In genomic region chr14:41140686-41141085, GRCm38 (mm10) we compare ENCODE assay signal across 39 mouse cellular contexts. TPM values are rescaled to one million over a fixed set of nuclear protein-coding genes. Genes with fewer than 3 reads are reported as not detected.
"Had no signal": no experiment of that assay in that cellular context is flagged by ENCODE, and none has a peak within 500 bp of the region (broad histone marks: within the 10 kb centered on the region; RNA-seq: fewer than 3 reads in every experiment).

No protein-coding gene starts in this region.

- H3K4me1 ChIP-seq: embryonic facial prominence, embryonic 10.5 days; embryonic facial prominence, embryonic 12.5 days; embryonic facial prominence, embryonic 13.5 days; embryonic facial prominence, embryonic 15.5 days; forebrain, embryonic 10.5 days; forebrain, embryonic 12.5 days; forebrain, embryonic 13.5 days; forebrain, embryonic 15.5 days had no signal

- ATAC-seq: forebrain, embryonic 13.5 days; forebrain, embryonic 14.5 days; forebrain, embryonic 15.5 days; forebrain, embryonic 16.5 days; forebrain, postnatal 0 days had no signal

- H3K36me3 ChIP-seq: embryonic facial prominence, embryonic 10.5 days; embryonic facial prominence, embryonic 12.5 days; embryonic facial prominence, embryonic 13.5 days; embryonic facial prominence, embryonic 15.5 days; forebrain, embryonic 10.5 days; forebrain, embryonic 12.5 days; forebrain, embryonic 15.5 days had no signal

- H3K27ac ChIP-seq: embryonic facial prominence, embryonic 10.5 days; embryonic facial prominence, embryonic 12.5 days; embryonic facial prominence, embryonic 13.5 days; embryonic facial prominence, embryonic 15.5 days; forebrain, embryonic 10.5 days; forebrain, embryonic 12.5 days; forebrain, embryonic 13.5 days; forebrain, embryonic 15.5 days; gastrocnemius, adult 2 months had no signal

- H3K4me2 ChIP-seq: embryonic facial prominence, embryonic 12.5 days; embryonic facial prominence, embryonic 13.5 days; embryonic facial prominence, embryonic 15.5 days; forebrain, embryonic 12.5 days; forebrain, embryonic 13.5 days; forebrain, embryonic 15.5 days had no signal

- H3K9me3 ChIP-seq: embryonic facial prominence, embryonic 10.5 days; embryonic facial prominence, embryonic 12.5 days; embryonic facial prominence, embryonic 13.5 days; embryonic facial prominence, embryonic 15.5 days; forebrain, embryonic 10.5 days; forebrain, embryonic 12.5 days; forebrain, embryonic 13.5 days; forebrain, embryonic 15.5 days had no signal

- H3K4me3 ChIP-seq: embryonic facial prominence, embryonic 10.5 days; embryonic facial prominence, embryonic 12.5 days; embryonic facial prominence, embryonic 13.5 days; embryonic facial prominence, embryonic 15.5 days; erythroblast, embryonic 14.5 days; forebrain, embryonic 10.5 days; forebrain, embryonic 12.5 days; forebrain, embryonic 13.5 days; forebrain, embryonic 15.5 days; gastrocnemius, adult 2 months had no signal

- DNase-seq: cerebellum, adult 18-20 months; cerebellum, adult 2 months; cerebellum, adult 8-10 months; cerebellum, adult 9-10 months; cerebellum, adult 9-11 months; cerebellum, postnatal 10 days; cerebellum, postnatal 14 days; cerebellum, postnatal 25 days; cerebellum, postnatal 36 days; embryo, embryonic 11 days; forebrain, postnatal 0 days; gastrocnemius, adult 2 months; gastrocnemius, postnatal 10 days; gastrocnemius, postnatal 14 days; gastrocnemius, postnatal 25 days; gastrocnemius, postnatal 36 days; heart, adult 18-20 months had no signal

- H3K9ac ChIP-seq: embryonic facial prominence, embryonic 12.5 days; embryonic facial prominence, embryonic 13.5 days; embryonic facial prominence, embryonic 15.5 days; forebrain, embryonic 12.5 days; forebrain, embryonic 13.5 days; forebrain, embryonic 15.5 days; forebrain, postnatal 0 days had no signal

- H3K27me3 ChIP-seq: embryonic facial prominence, embryonic 12.5 days; embryonic facial prominence, embryonic 13.5 days; embryonic facial prominence, embryonic 15.5 days; forebrain, embryonic 12.5 days; forebrain, embryonic 13.5 days; forebrain, embryonic 15.5 days had no signal

RNA-seq across cellular contexts. Expression of gene Sftpa1, which starts 9.1 kb away (rescaled TPM):
- total RNA-seq: common myeloid progenitor, adult 5-6 weeks; forebrain, postnatal 0 days; gastrocnemius, adult 18-20 months; gastrocnemius, adult 2 months; gastrocnemius, adult 8-10 months; gastrocnemius, postnatal 10 days; gastrocnemius, postnatal 14 days; gastrocnemius, postnatal 25 days; gastrocnemius, postnatal 36 days; granulocyte monocyte progenitor cell, adult 5-6 weeks had no signal
- polyA plus RNA-seq: cerebellum, adult 2 months; cortical plate, adult 2 months; embryonic facial prominence, embryonic 10.5 days; embryonic facial prominence, embryonic 11.5 days; embryonic facial prominence, embryonic 12.5 days; embryonic facial prominence, embryonic 13.5 days; embryonic facial prominence, embryonic 14.5 days; embryonic facial prominence, embryonic 15.5 days; erythroblast, embryonic 14.5 days; forebrain, embryonic 10.5 days; forebrain, embryonic 11.5 days; forebrain, embryonic 12.5 days; forebrain, embryonic 13.5 days; forebrain, embryonic 14.5 days; forebrain, embryonic 15.5 days; forebrain, embryonic 16.5 days; forebrain, postnatal 0 days; frontal cortex, adult 2 months; gonadal fat pad, adult 2 months had no signal

RNA-seq across cellular contexts. Expression of gene Mbl1, which starts 10.6 kb away (rescaled TPM):
- total RNA-seq: common myeloid progenitor, adult 5-6 weeks; forebrain, postnatal 0 days; gastrocnemius, adult 18-20 months; gastrocnemius, adult 2 months; gastrocnemius, adult 8-10 months; gastrocnemius, postnatal 14 days; gastrocnemius, postnatal 25 days; gastrocnemius, postnatal 36 days; granulocyte monocyte progenitor cell, adult 5-6 weeks; heart, adult 18-20 months had no signal
- polyA plus RNA-seq: cerebellum, adult 2 months; cortical plate, adult 2 months; embryonic facial prominence, embryonic 10.5 days; embryonic facial prominence, embryonic 11.5 days; embryonic facial prominence, embryonic 12.5 days; embryonic facial prominence, embryonic 13.5 days; embryonic facial prominence, embryonic 14.5 days; embryonic facial prominence, embryonic 15.5 days; erythroblast, embryonic 14.5 days; forebrain, embryonic 10.5 days; forebrain, embryonic 11.5 days; forebrain, embryonic 12.5 days; forebrain, embryonic 13.5 days; forebrain, embryonic 14.5 days; forebrain, embryonic 15.5 days; forebrain, embryonic 16.5 days; forebrain, postnatal 0 days; frontal cortex, adult 2 months; gonadal fat pad, adult 2 months had no signal

RNA-seq across cellular contexts. Expression of gene Mat1a, which starts 35.9 kb away (rescaled TPM):
- total RNA-seq: common myeloid progenitor, adult 5-6 weeks; forebrain, postnatal 0 days; gastrocnemius, adult 2 months; gastrocnemius, postnatal 14 days; gastrocnemius, postnatal 25 days; granulocyte monocyte progenitor cell, adult 5-6 weeks; heart, adult 18-20 months had no signal
- polyA plus RNA-seq: cerebellum, adult 2 months; embryonic facial prominence, embryonic 10.5 days; embryonic facial prominence, embryonic 11.5 days; embryonic facial prominence, embryonic 12.5 days; embryonic facial prominence, embryonic 13.5 days; embryonic facial prominence, embryonic 15.5 days; erythroblast, embryonic 14.5 days; forebrain, embryonic 10.5 days; forebrain, embryonic 11.5 days; forebrain, embryonic 12.5 days; forebrain, embryonic 13.5 days; forebrain, embryonic 14.5 days; forebrain, embryonic 15.5 days; forebrain, embryonic 16.5 days; forebrain, postnatal 0 days had no signal

RNA-seq across cellular contexts. Expression of gene Sftpd, which starts 44.3 kb away (rescaled TPM):
- total RNA-seq: common myeloid progenitor, adult 5-6 weeks; forebrain, postnatal 0 days; gastrocnemius, adult 18-20 months; gastrocnemius, adult 2 months; gastrocnemius, adult 8-10 months; gastrocnemius, postnatal 10 days; gastrocnemius, postnatal 14 days; gastrocnemius, postnatal 25 days; gastrocnemius, postnatal 36 days; gastrocnemius, postnatal 4 days; granulocyte monocyte progenitor cell, adult 5-6 weeks had no signal
- polyA plus RNA-seq: cerebellum, adult 2 months; cortical plate, adult 2 months; embryonic facial prominence, embryonic 10.5 days; embryonic facial prominence, embryonic 11.5 days; embryonic facial prominence, embryonic 12.5 days; embryonic facial prominence, embryonic 13.5 days; erythroblast, embryonic 14.5 days; forebrain, embryonic 10.5 days; forebrain, embryonic 11.5 days; forebrain, embryonic 12.5 days; forebrain, embryonic 13.5 days; forebrain, embryonic 14.5 days; forebrain, embryonic 15.5 days; forebrain, embryonic 16.5 days; forebrain, postnatal 0 days; frontal cortex, adult 2 months had no signal
